Mouse (Mus musculus) small intestine, adult 2 months (tissue): Measurements from ENCODE around the gene Tspan9.

ENCODE experiments used
- CTCF ChIP-seq: fragments of 200-500 bp; IDR thresholded peaks from 2 replicates; pipeline ENCODE4 v1.5.1; 2012; ENCODE audit warnings: low read depth, mild to moderate bottlenecking, control low read depth, inconsistent platforms, low read length, moderate library complexity, mixed read lengths; ENCODE audit not compliant: insufficient replicate concordance, insufficient read length; ENCODE audit errors: extremely low read depth
- POLR2A ChIP-seq: fragments of 200-500 bp; IDR thresholded peaks from 2 replicates; pipeline ENCODE4 v1.6.1; 2012; ENCODE audit warnings: low read depth, mild to moderate bottlenecking, control low read depth, inconsistent platforms, low read length, moderate library complexity

- TF ChIP-seq CTCF (no peak), POLR2A (no peak)
These were observed 123.3 kb downstream of the Tspan9 start for GRCm38 (mm10) chr6:128020053-128020452.
